Mouse (Mus musculus): ENCODE measurements around the gene Fabp2.

Fabp2 gene

DNA sequence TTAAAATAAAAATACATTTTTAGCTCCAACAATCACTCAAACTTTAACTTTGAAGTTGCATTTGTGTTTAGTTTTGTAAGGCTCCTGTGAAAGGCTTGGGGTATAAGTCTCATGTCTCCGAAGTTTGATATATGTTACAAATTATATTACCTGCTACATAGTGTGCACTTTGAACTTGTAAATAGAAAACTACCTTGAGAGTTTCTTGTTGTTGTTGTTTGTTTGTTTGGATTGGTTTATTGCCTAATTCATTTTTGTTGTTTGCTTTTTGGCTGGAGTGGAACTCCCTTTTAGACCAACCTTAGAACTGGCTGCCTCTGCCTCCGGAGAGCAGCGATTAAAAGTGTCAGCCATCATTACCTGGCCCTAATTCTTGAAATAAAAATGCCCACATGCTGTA lies at the start of gene Fabp2:
Gene Fabp2 (plus strand): TSS at position 301 of the 400 bp plus-strand sequence.
- in situ Hi-C loops (cut with MboI, MseI): no loop called here

DNA sequence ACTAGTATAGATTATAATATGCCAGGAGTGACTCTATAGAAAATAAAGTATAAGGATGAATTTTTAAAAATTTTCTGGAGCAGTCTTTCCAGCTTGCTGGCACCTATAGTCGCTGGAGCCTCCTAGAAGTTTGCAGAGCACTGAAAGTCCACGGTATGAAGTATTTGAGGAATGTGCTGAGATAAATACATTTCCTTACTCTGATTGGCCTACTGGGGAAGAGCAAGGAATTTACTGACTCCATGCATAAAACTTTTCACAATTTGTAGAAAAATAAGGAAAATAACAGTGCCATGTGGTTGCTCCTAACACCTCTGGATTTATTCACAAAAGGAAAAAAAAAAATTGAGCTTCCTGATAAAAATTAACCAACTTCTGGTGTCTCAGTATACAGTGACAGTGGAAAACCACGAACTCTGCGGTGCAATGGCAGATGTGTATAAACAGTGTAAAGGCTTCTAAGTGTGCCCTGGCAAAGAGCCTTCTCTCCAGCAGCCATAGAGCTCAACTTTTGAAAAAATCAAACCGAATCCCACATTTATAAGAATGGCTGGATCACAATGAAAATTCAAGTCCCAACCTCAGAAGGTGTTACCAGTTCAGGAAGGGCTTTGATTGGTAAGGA lies 46.4 kb upstream of the Fabp2 start:
- in situ Hi-C loops (cut with MboI, MseI): no loop called here

GRCm38 (mm10) chr3:122855149-122855548 lies 39.7 kb upstream of the Fabp2 start:
- in situ Hi-C loops (cut with MboI, MseI): no loop called here

DNA sequence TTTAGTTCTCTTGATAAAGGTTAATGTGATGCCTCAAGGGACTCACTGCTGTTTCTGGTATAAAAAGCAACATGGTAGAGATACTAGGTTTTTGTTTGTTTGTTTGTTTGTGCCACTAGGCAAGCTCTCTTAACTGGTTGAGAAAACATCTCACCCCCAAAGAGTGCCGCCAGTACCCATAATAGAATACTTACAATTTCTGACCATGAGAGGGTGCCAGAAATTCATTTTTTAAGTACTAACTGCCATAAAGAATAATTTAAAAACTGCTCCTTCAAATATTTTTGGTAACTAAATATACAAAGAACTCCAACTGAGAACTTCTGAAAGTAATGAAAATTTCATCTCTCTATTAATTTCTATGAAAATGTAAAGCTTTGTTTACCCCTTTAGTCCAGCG lies 35.0 kb upstream of the Fabp2 start:
- in situ Hi-C loops (cut with MboI, MseI): no loop called here

- in situ Hi-C loops (cut with MboI, MseI): no loop called here
Measured at GRCm38 (mm10) chr3:122860573-122861498, 34.0 kb upstream of the Fabp2 start.

- in situ Hi-C loops (cut with MboI, MseI): no loop called here
Measured at GRCm38 (mm10) chr3:122865092-122865491, 29.8 kb upstream of the Fabp2 start.

DNA sequence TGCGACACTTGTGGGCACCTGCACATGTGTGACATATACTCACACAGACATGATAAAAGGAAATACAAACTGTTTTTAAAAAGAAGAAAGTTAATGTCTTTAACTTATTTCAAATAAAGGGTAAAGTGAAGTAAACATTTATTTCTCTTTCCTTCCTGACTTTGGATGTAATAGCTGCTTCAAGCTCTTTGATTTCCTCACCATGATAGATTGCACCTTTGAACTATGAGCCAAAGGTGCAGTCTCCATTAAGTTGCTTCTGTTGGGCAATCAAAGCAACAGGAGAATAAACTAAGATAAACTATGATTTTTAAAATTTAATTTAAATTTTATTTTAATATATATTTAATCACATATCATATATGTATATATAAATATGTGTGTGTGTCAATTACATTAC lies 26.6 kb upstream of the Fabp2 start:
- in situ Hi-C loops (cut with MboI, MseI): no loop called here

DNA sequence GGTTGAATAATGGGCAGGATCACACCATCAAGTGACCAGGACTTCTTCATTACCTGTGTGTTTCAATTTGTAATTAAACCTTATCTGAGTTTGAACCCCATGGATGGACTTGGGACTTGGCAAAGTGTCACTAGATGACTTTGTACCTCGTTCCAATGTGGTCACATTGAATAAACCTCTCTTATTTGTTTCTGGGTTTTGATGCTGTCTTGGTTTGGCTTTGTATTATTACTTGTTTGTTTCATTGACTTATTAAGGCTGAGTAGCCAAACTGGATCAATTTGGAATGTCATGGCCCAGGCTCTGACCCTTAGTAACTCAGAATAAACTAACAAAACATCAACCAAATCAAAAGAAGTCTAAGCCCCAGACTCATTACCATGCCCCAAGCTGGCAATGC lies 23.3 kb upstream of the Fabp2 start:
- in situ Hi-C loops (cut with MboI, MseI): no loop called here

GRCm38 (mm10) chr3:122876870-122877269 lies 18.0 kb upstream of the Fabp2 start:
- in situ Hi-C loops (cut with MboI, MseI): no loop called here

DNA sequence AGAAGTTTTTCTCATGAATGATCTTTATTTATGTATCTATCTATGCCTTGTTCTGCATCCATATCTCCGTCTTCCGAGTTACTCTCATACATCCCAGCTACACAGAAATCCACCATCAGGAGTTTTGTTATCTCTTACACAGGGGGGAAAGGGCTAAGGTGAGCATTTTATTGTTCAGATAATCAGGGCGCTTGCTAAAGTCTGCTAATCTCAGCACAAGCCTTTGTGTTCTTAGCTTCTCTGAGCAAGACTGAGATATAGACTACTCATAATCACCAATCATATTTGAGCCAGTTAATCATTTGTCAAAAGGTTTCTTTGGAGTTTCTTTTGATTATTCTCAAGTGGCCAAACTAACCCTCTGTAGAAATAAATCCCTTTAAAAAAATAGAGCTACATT lies 17.3 kb upstream of the Fabp2 start:
- in situ Hi-C loops (cut with MboI, MseI): no loop called here

DNA sequence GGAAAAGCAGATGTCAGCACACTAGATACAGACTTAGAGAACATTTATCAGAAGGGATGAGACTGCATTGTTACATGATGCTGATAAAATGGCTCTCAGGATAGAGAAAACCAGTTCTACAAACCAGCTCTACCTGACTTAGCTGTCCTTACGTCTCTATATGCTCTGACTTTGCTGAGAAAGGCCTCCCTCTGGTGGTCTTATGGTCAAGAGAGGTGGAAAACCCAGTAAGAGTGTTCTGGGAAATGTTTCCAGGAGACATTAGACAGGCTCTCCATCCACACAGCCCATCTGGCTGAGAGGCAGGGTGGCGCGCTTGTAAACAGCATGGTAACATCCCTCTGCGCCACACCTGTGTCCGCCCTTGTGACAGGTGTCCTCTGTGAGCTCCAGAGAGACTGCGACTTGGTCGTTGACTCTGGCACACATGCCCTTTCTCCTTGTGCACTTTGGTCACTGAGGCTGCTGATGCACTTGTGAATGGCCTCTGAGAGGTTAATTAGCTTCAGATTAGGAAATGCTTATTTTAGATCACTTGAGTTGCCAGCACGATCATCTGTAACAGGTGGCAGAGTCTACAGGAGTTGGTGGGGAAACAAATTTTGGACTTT lies 16.1 kb upstream of the Fabp2 start:
- in situ Hi-C loops (cut with MboI, MseI): no loop called here

DNA sequence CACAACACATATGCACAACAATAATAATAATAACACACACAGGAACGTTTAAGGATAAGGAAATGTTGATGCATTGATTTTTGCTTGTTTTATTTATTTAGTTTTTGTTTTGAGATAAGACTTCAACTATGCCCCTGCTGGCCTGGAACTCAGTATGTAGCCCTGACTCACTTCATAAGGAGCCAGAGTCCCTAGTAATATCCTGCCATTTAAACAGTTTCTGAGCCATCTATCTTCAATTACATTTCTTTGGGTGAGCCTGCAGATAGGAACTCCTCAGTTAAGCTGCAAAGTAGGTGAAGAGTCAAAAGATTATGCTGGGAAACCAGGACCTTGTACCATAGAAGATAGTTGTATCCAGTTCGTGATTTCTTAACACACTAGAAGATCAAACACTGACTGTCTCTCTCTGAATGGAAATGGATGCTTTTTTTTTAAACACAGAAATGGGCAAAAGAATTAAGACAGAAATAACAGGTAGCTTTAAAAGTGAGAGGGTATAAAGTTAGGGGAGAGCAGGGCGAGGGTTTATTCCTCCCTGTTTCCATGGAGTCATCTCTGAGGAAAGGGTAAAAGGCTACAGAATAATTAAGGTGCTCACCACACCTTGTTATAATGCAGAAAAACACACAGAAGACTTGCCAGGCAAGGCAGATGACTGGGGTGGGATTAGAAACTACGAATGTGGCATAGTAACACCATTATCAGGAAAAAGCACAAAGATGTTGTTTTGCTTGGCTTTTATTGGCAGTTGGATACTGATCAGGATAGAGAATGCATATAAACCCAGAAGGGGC lies 7.2 kb upstream of the Fabp2 start:
- in situ Hi-C loops (cut with MboI, MseI): no loop called here

DNA sequence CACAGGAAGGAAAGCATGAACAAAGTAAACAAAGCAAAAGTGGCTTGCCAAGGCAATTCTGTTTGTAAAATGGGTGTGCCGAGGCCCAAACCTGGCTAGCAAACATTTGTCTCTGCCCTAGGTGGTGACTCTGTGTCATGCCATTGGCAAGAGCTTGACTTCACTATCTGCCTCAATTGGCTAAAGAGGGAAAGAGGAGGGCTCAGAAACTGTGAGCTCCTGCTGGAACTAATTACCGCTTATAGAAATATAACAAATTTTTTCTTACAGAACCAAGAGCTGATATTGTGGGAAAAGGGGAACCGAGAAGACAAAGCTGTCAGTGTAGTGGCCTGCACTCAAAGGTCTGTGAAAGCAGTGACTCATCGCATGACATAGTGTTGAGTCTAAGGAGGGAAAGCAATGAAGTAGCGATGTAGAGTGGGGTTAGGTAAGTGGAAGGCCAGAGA lies 6.5 kb upstream of the Fabp2 start:
- in situ Hi-C loops (cut with MboI, MseI): no loop called here

DNA sequence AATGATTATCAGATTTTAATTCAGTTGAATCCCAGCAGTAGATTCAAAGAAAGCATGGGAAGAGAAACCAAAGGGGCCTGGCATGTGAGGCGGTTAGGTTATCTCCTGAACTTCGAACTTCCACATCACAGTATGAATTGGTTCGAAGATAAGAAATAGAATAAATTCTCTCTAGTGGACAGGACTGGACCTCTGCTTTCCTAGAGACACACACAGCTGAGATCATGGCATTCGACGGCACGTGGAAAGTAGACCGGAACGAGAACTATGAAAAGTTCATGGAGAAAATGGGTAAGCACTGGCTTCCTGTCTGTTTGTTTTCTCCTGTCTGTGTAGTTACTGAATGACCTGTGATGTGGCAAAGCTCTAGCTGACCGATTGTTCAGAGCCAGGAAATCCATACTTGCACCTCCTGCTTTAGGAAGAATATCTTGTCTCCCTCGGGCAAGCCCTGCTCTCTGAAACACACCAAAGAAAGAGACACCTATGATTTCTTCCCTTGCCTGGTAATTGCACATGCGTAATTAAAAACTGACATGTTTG lies 388 bp downstream of the Fabp2 start:
- in situ Hi-C loops (cut with MboI, MseI): no loop called here

- in situ Hi-C loops (cut with MboI, MseI): no loop called here
Measured at GRCm38 (mm10) chr3:122898254-122898653, 3.4 kb downstream of the Fabp2 start.

DNA sequence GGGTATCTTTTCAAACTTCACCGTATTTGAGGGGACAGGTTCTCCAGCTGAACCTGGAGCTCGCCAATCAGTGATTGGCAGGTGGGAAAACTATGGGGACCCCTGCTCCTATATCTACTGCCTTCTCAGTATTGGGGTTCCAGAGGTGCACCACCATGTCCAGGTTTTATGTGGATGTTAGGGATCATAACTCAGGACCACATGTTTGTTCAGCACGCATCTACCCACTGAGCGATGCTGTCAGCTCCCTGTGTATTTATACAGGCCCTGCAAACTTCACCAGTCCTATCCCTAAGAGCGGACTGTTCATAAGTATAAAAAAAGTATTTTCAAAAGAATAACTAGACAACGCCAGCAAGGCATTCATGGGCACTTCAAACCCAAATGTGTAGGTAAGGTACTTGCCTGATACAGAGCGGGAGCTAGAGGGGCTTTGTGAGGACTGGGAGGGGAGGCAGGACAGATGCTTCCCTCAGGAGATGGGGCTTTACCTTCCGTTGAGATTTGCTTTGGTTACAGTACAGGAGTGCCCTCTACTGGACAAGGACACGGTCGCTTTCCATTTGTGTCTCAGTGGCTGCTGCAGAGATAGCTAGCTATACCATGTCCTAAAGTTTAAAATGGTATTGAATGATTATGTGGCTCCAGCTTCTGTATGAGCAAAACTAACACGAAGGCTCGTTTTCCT lies 9.0 kb downstream of the Fabp2 start:
- in situ Hi-C loops (cut with MboI, MseI): loop anchor here (5.0 kb wide), 2 partner anchors 262 to 267 kb away; no protein-coding TSS in a partner anchor

GRCm38 (mm10) chr3:122907841-122908240 lies 13.0 kb downstream of the Fabp2 start:
- in situ Hi-C loops (cut with MboI, MseI): no loop called here

- in situ Hi-C loops (cut with MboI, MseI): loop anchor here in 1 of 2 experiments (10.0 kb wide), 1 partner anchor 1721 kb away; no protein-coding TSS in a partner anchor
Measured at GRCm38 (mm10) chr3:122915493-122915892, 20.6 kb downstream of the Fabp2 start.

DNA sequence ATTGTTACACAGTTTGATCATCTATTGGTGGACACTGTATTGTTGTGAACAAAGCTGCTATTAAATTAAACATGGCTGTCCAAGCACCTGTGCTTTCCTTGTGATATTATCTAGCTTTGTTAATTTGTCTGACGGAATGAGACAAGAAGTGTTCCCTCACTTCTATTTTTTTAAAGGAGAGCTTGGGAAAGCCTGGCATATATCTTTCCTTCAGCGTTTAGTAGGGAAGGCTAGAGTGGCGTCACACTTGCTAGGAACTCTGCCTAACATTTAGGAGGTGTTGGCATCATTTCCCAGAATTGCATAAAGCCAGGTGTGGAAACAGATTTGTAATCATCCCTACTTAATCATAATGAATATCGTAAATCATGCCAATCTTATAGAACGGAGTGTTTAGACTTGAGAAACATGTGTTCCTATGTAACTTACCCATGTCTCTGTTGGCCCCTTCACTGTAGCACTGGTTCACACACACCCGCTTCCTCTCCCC lies 21.4 kb downstream of the Fabp2 start:
- in situ Hi-C loops (cut with MboI, MseI): loop anchor here in 1 of 2 experiments (10.0 kb wide), 1 partner anchor 1721 kb away; no protein-coding TSS in a partner anchor

DNA sequence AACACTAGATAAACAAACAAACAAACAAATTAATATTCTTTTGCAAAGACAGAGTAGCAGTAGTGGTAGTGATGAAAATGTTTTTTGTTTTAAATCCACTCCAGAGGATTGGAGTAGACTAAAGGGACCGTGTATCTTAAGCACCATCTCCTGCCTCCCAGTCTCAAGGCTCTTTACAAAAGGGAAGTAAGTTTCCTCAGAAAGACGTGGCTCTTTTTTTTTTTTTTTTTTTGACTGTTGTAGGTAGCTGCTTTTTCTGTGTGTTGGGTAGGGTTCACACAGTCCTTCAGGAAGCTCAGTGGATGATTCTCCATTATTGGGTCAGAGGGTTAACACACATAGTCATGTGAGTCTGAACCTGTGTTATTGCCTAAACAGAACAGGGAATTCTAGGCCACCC lies 23.8 kb downstream of the Fabp2 start:
- in situ Hi-C loops (cut with MboI, MseI): loop anchor here in 1 of 2 experiments (10.0 kb wide), 1 partner anchor 1724 kb away; no protein-coding TSS in a partner anchor
